Mouse (Mus musculus) cerebellum, adult 8-10 months (tissue): ENCODE measurements around the gene Stra6l.

Source experiments
- DNase-seq: peaks from one replicate; pipeline ENCODE4 v3.0.0; 2022

The Stra6l gene

GRCm38 (mm10) chr4:45848109-45848824 is at the start of gene Stra6l:
Gene Stra6l (plus strand): TSS chr4:45848664.
- DNase-seq, result no peak

- peak; percentile 13 for DNase-seq
Measured at GRCm38 (mm10) chr4:45798964-45799363, 49.5 kb upstream of the Stra6l start, which contains the start of gene Aldh1b1. Gene Aldh1b1 (plus strand): TSS chr4:45799022.

- DNase-seq, result no peak
Measured at GRCm38 (mm10) chr4:45799956-45800537, 48.4 kb upstream of the Stra6l start.

GRCm38 (mm10) chr4:45802900-45803299 is 45.6 kb upstream of the Stra6l start:
- DNase-seq, result no peak

GRCm38 (mm10) chr4:45808034-45808433 is 40.4 kb upstream of the Stra6l start:
- DNase-seq, result no peak

- DNase-seq, result no peak
Measured at GRCm38 (mm10) chr4:45811250-45811649, 37.2 kb upstream of the Stra6l start.

- DNase-seq, result peak; percentile 32
Measured at GRCm38 (mm10) chr4:45815542-45815941, 32.9 kb upstream of the Stra6l start.

- DNase-seq, result no peak
Measured at GRCm38 (mm10) chr4:45818814-45819207, 29.7 kb upstream of the Stra6l start.

GRCm38 (mm10) chr4:45819208-45819931 is 29.1 kb upstream of the Stra6l start:
- DNase-seq, result no peak

GRCm38 (mm10) chr4:45820074-45820830 is 28.2 kb upstream of the Stra6l start:
- peak; percentile 23 for DNase-seq

- DNase-seq, result no peak
Measured at GRCm38 (mm10) chr4:45821995-45822394, 26.5 kb upstream of the Stra6l start.

- DNase-seq, result no peak
Measured at GRCm38 (mm10) chr4:45822781-45823575, 25.5 kb upstream of the Stra6l start.

- DNase-seq, result no peak
Measured at GRCm38 (mm10) chr4:45824049-45824760, 24.3 kb upstream of the Stra6l start.

- DNase-seq, result no peak
Measured at GRCm38 (mm10) chr4:45824761-45825556, 23.5 kb upstream of the Stra6l start.

- DNase-seq, result no peak
Measured at GRCm38 (mm10) chr4:45826275-45827040, 22.0 kb upstream of the Stra6l start, which contains the start of gene Igfbpl1. Gene Igfbpl1 (minus strand): TSS chr4:45826923.

GRCm38 (mm10) chr4:45829907-45830759 is 18.3 kb upstream of the Stra6l start:
- DNase-seq, result no peak

GRCm38 (mm10) chr4:45831996-45832395 is 16.5 kb upstream of the Stra6l start:
- DNase-seq, result no peak

- DNase-seq, result no peak
Measured at GRCm38 (mm10) chr4:45833461-45833860, 15.0 kb upstream of the Stra6l start.

- DNase-seq, result no peak
Measured at GRCm38 (mm10) chr4:45844355-45844754, 4.1 kb upstream of the Stra6l start.
